Mouse (Mus musculus) liver, embryonic 14.5 days (tissue): ENCODE results near the gene Cachd1.

Experiments used
- CTCF ChIP-seq: IDR thresholded peaks from 2 replicates; pipeline ENCODE4 v1.5.1; 2016; ENCODE audit warnings: antibody characterized with exemption, low read depth, control low read depth
- EP300 ChIP-seq: IDR thresholded peaks from 2 replicates; pipeline ENCODE4 v1.6.1; 2016; ENCODE audit warnings: antibody characterized with exemption, low read depth

DNA sequence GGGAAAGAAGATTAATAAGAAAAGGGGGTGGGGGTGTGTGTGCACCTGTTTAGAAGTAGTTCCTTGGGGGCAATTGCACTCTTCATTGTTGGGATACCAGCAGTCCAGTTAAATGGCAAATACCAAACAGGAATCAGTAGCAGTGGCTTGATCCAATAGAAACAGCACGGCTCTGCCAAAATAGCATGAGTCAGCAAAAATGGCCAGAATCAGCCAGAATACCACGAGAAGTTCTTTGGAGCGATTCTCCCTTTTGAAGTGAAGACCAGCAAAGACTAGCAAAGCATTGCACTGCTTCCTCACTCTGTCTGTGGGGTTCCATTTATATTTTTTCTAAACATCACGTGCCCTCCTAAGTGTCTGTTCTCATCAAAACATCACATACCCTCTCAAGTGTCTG, 241.3 kb downstream of the Cachd1 start:
- TF ChIP-seq CTCF (no peak), EP300 (no peak)
